Mouse (Mus musculus) retina, embryonic 14.5 days (tissue): Measurements from ENCODE around the gene Snn.
"Not testable (repeated sequence)": the region's sequence is repeated elsewhere in the genome, so short reads cannot be mapped to it uniquely, and the experiment has no call there.

Experiments
- DNase-seq: peaks from one replicate; pipeline ENCODE4 v3.0.0-alpha.2; 2015; ENCODE audit warnings: low spot score

The Snn gene

GRCm38 (mm10) chr16:11060645-11061044 lies at the start of gene Snn:
Snn (plus strand) TSS chr16:11060945.
- DNase-seq = no peak

- no peak for DNase-seq
Measured at GRCm38 (mm10) chr16:11011206-11011605, 49.5 kb upstream of the Snn start.

GRCm38 (mm10) chr16:11011939-11012338 lies 48.8 kb upstream of the Snn start:
- DNase-seq = no peak

- no peak for DNase-seq
Measured at GRCm38 (mm10) chr16:11012571-11013463, 47.9 kb upstream of the Snn start.

DNA sequence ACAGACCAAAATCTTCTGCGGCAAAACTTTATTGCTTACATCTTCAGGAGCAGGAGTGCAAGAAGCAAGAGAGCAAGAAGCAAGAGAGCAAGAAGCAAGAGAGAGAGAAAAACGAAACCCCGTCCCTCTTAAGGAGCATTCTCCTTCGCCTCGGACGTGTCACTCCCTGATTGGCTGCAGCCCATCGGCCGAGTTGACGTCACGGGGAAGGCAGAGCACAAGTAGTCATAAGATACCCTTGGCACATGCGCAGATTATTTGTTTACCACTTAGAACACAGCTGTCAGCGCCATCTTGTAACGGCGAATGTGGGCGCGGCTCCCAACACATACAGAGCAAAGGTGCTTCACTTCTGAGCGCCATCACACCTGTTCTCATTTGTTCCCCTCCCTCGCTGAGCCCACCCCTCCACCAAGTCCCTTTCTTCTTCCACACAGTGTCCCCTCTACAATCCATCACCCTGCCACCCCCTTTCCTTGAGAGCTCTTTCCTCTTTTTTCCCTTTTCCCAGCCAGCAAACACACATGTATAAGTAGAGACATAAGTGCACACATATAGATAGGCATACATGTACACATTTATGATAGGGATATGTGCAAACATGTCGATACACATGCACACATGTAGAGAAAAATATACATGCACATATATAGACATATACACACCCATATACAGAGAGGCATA lies 47.1 kb upstream of the Snn start:
- not testable (repeated sequence) for DNase-seq

DNA sequence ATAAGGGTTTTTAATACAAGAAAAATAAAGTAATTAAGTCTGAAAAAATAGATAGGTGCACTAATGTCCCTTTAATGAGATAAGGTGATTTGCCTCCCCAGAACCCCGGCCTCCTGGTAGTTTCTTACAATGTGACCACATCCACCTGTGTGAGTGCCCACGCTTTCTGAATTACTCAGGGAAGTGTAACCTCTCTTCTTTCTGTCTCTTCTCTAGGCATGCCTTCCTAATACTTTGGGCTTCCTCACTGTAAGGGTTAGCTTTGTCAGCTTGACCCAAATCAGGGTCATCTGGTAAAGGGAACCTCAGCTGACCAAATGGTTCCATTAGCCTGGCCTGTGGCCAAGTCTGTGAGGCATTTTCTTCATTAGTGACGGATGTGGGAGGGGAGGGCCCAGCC lies 46.3 kb upstream of the Snn start:
- DNase-seq = no peak

- no peak for DNase-seq
Measured at GRCm38 (mm10) chr16:11016353-11016752, 44.4 kb upstream of the Snn start.

GRCm38 (mm10) chr16:11017807-11018595 lies 42.7 kb upstream of the Snn start:
- no peak for DNase-seq

DNA sequence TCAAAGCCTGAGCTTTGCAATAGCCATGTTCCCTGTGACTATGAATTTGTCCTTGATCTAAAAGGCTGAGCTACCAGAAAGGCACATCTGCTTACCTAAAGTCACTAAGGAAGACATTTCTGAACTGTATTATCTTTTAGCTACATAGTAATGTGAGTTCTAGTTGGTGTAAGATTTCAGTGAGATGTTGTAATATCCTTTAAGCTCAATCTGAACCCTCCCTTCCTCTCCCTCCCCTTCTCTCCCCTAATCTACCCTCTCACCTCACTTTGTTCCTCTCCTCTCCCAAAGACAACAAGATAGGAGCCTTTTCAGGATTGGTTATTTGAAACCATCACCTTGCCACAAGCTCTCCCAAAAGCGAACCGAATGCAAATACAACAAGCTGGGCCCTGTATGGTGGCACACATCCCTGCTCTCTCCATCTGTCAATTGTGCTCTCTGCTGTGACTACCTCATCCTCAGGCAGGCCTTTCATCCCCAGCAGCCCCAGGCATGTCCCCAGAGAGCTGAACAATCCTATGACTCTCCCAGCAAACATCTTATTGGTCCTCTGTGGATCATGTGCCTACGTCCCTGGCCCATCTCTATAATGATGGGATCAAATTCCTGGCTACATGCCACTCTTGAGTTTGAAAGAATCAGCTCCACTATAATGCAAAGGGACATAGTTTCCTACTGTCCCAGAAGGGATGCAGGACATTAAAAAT lies 39.2 kb upstream of the Snn start:
- no peak for DNase-seq

- no peak for DNase-seq
Measured at GRCm38 (mm10) chr16:11022113-11022489, 38.6 kb upstream of the Snn start.

DNA sequence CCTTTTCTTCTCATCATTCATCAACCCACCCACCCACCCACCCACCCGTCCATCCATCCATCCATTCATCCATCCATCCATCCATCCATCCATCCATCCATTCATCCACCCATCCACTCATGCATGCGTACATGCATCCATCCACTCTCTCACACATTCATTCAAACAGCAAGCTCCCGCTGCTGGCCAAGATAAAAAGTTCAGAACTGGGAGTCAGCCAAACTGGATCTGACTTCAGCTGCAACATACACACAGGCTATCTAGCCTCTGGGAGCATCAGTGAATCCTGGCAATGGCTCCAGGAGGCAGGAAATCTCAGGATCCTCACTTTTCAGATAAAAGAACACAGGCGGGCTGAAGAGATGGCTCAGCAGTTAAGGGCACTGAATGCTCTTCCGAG lies 37.1 kb upstream of the Snn start:
- DNase-seq = no peak

- DNase-seq = no peak
Measured at GRCm38 (mm10) chr16:11024841-11025240, 35.9 kb upstream of the Snn start.

DNA sequence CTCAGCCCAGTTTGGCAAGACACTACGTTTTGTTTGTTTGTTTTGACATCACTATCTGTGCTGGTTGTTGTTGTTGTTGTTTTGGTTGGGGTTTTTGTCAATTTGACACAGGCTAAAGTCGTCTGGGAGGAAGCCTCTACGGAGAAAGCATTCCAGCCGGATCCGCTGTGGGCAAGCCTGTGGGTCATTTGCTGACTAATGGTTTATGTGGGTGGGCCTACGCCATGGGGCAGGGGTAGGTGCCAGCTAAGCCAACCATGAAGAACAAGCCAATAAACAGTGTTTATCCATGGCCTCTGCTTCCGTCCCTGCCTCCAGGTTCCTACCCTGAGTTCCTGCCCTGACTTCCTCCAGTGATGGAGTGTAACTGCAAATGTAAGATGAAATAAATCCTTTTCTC lies 32.5 kb upstream of the Snn start:
- DNase-seq = no peak

DNA sequence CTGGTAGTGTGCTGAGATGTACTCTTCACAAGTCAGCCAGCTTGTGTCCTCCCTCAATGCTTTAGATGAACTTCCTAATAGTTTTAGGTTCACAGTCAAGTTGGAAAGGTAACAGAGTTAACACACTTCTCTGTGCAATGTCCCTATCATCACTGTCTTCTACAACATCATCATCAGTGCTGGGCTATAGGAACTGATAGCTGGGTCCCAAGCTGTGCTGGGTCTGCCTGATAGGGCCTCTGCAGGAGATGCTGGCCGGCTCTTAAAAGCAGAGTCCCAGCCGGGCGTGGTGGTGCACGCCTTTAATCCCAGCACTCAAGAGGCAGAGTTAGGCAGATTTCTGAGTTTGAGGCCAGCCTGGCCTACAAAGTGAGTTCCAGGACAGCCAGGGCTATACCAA lies 29.9 kb upstream of the Snn start:
- DNase-seq = no peak

- no peak for DNase-seq
Measured at GRCm38 (mm10) chr16:11031320-11031719, 29.4 kb upstream of the Snn start.

GRCm38 (mm10) chr16:11034193-11034803 lies 26.4 kb upstream of the Snn start:
- DNase-seq = peak; percentile 91

DNA sequence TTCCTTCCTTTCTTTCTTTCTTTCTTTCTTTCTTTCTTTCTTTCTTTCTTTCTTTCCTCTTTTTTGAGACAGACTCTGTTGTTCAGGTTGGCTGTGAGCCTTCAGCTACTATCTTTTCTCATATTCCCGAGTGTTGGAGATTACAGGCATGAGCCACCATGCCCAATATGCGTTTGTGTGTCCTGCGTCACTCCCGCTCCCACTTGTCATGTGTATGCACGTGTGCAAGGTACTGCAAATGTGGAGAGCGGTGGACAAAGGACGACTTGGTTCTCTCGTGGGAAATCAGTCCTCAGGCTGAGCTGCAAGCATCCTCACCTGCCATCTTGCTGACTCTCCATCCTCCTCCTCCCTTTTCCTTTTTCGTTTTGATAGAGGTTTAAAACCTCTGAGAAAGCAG lies 25.5 kb upstream of the Snn start:
- DNase-seq = no peak

DNA sequence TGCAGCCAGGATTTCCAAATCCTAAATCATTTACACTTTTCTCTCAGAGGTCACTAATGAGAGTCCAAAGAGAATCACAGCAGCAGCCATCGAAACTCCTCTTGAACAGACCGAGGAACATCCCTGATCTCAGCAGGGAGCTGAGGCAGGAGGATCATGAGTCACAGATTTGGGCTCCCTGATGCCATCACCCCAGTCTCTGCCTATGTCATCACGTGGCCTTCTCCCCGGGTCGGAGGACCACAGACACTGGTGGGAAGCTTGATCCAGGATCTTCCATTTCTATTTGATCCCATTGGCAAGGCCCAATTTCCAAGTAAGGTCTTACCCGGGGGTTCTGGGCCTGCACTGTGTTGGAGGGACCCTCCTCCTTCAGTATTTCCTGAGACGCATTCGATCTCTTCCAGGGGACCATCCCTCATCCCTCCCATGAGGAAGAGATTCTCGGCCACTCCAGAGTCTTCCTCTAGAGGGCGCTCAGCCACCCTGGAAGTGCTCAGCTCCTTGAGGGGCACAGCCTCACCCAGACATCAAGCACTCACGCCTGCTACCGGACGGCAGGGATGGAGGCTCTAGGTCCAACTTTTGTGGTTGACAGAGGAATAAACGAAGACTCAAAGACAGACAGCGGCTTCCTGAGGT lies 24.8 kb upstream of the Snn start:
- peak; percentile 92 for DNase-seq

- DNase-seq = no peak
Measured at GRCm38 (mm10) chr16:11040603-11041002, 20.1 kb upstream of the Snn start.

DNA sequence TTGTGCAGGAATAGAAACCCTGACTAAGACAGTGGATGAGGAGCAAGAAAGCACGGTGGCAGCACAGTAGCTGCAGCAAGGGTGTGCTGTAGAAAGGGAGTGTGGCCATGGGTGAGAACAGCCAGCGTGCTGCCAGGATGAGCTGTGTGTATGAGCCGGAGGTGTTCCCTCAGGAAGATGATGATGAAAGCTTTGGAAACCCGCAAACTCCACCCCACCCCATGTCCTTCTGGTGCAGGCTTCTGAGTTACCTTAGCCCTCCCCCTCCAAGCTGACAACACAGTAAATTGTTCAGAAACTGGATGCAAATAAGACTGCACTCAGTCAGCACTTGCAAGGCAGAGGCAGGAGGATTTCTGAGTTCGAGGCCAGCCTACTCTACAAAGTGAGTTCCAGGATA lies 17.5 kb upstream of the Snn start:
- no peak for DNase-seq

DNA sequence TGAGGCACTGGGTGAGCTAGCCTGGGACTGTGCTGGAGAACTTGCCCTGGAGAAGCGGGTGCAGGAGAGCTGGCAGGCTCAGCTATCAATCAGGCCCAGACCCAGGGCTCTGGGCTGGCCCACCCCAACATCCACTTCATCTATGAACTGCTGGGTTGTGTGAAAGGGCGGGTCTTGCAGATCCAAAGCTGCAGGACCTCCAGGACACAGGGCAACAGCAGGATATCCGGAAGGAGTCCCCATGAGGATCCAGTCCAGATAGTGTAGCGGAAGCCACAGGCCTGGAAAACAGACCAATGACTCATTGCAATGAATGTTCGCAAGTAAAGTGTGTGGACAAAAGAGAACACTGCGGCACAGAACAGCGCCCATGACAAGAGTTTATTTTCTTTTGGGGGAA lies 14.3 kb upstream of the Snn start:
- DNase-seq = no peak
